Mouse (Mus musculus) bone marrow, adult 2 months (tissue): ENCODE data around the gene Abcc12.

Experiments used
- CTCF ChIP-seq: fragments of 200-500 bp; IDR thresholded peaks from 2 replicates; pipeline ENCODE4 v1.5.1; 2011; ENCODE audit warnings: low read length, control low read depth; ENCODE audit not compliant: control insufficient read depth, insufficient read depth
- POLR2A ChIP-seq: fragments of 200-500 bp; IDR thresholded peaks from 2 replicates; pipeline ENCODE4 v1.6.1; 2011; ENCODE audit warnings: low read depth, mild to moderate bottlenecking, control low read depth, low read length, borderline replicate concordance; ENCODE audit not compliant: control insufficient read depth

- TF ChIP-seq CTCF (no peak), POLR2A (no peak)
These were observed 68.2 kb downstream of the Abcc12 start for GRCm38 (mm10) chr8:86512131-86512792.
